Mouse (Mus musculus) G1E (cell line): ENCODE measurements around the gene Serpine2.

ENCODE experiments used
- CTCF ChIP-seq: IDR thresholded peaks from 2 replicates; pipeline ENCODE4 v1.5.1; 2012; ENCODE audit warnings: low read depth, low read length, inconsistent platforms, mixed read lengths
- GATA1 ChIP-seq: IDR thresholded peaks from 2 replicates; pipeline ENCODE4 v1.6.1; 2012; ENCODE audit warnings: borderline replicate concordance, low read length, inconsistent platforms, mixed read lengths
- GATA2 ChIP-seq: IDR thresholded peaks from 2 replicates; pipeline ENCODE4 v1.6.1; 2012; ENCODE audit warnings: low read depth, low read length, inconsistent platforms, borderline replicate concordance
- POLR2AphosphoS5 ChIP-seq: IDR thresholded peaks from 2 replicates; pipeline ENCODE4 v1.6.1; 2012; ENCODE audit warnings: low read depth, low read length, inconsistent platforms; ENCODE audit not compliant: insufficient replicate concordance
- TAL1 ChIP-seq: conservative IDR thresholded peaks from 2 replicates; pipeline ENCODE4 v1.6.1; 2012; ENCODE audit warnings: low read depth, low read length, inconsistent platforms, mixed read lengths

DNA sequence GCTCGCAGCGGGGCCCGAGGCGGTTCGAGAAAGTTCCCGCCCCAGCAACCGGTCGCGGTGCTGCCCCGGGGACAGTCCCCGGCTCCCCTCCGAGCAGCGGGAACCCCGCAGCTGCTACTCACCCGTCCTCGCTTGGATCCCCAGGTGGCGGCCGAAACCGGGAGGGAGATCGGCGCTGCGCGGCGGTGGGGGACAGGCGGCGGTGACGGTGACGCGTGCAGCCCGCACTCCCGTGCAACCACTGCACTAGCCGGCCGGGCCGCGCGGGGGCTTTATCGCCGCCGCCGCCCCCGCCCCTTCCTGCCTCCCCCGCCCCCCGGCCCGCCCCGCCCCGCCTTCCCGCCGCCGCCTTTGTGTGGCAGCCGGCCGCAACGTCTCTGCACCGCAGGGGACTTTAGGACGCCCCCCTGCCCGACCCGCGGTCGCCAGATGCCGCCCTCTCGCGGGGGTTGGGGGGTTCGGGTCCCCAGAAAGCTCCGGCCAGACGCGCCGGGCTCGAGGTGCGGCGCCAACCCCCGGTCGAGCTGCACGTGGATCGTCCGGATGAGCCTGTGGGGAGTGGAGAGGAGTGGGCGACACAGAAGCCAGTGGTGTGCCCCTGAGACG lies 2.5 kb downstream of the Serpine2 start:
- TF ChIP-seq CTCF (no peak), GATA2 (no peak), GATA1 (no peak), TAL1 (no peak), POLR2AphosphoS5 (no peak)
